12 mouse cellular contexts compared by ENCODE assay signal in genomic region chrX:113545106-113545505, GRCm38 (mm10).
DNase-seq lines count a peak whose midpoint lies in the region.
"Had no signal": no experiment of that assay in that cellular context is flagged by ENCODE, and none has a peak within 500 bp of the region (broad histone marks: within the 10 kb centered on the region; RNA-seq: fewer than 3 reads in every experiment).

No protein-coding gene starts in this region.

- peak; percentile 0 for DNase-seq in kidney, postnatal 14 days
- DNase-seq in kidney, adult 11 months = no peak
- DNase-seq in right cerebral cortex, postnatal 14 days = peak; percentile 5
- DNase-seq in right cerebral cortex, postnatal 10 days (ENCODE audit: low spot score in 2 of 2) = no peak
- peak; percentile 6 for DNase-seq in adipocyte (ENCODE audit: low spot score)
- DNase-seq in lung, postnatal 14 days = peak; percentile 27
- no peak for DNase-seq in embryo, embryonic 9.5 days (ENCODE audit: extremely low spot score)
- DNase-seq: cerebellum, adult 11 months; cerebellum, postnatal 25 days; heart, adult 18-20 months; spleen, adult 18-20 months; thymus, postnatal 25 days had no signal

Comparison
In these comparisons a context has a peak if more than half of its experiments do, and no peak if none do; other contexts are left out.
1. DNase-seq: peak in kidney, postnatal 14 days (single experiment), right cerebral cortex, postnatal 14 days (single experiment), adipocyte (single experiment) and lung, postnatal 14 days (single experiment); none in kidney, adult 11 months (single experiment), right cerebral cortex, postnatal 10 days (0 of 2) and embryo, embryonic 9.5 days (single experiment).